Mouse (Mus musculus) midbrain, postnatal 0 days (tissue): ENCODE results near the gene Padi3. TPM values are rescaled to one million over a fixed set of nuclear protein-coding genes. Genes with fewer than 3 reads are reported as not detected.
A peak's percentile ranks its signal among the peaks of the same experiment; 100 is the strongest.

Experiments
- ATAC-seq: fragments of 200-750 bp; cut with Nextera tagmentation; 2 replicates; pipeline ENCODE4 v1.8.0; 2017; ENCODE audit warnings: moderate number of reproducible peaks, mild to moderate bottlenecking, moderate TSS enrichment, moderate library complexity; ENCODE audit not compliant: low FRiP score
- DNase-seq: peaks from one replicate; pipeline ENCODE4 v3.0.0-alpha.2; 2015; ENCODE audit warnings: low spot score
- H3K27ac ChIP-seq: fragments of 300-500 bp; sonication (generic); 2 replicates; pipeline ENCODE4 v1.5.1; 2014; ENCODE audit warnings: low read depth, mild to moderate bottlenecking, low read length, mixed read lengths
- H3K27me3 ChIP-seq: fragments of 300-500 bp; sonication (generic); 2 replicates; pipeline ENCODE4 v1.6.1; 2014; ENCODE audit warnings: low read length, control low read depth, mixed read lengths; ENCODE audit not compliant: insufficient read depth
- H3K36me3 ChIP-seq: fragments of 300-500 bp; sonication (generic); 2 replicates; pipeline ENCODE4 v1.6.1; 2014; ENCODE audit warnings: low read length, control low read depth, mixed read lengths; ENCODE audit not compliant: insufficient read depth
- H3K4me1 ChIP-seq: fragments of 300-500 bp; sonication (generic); 2 replicates; pipeline ENCODE4 v1.6.1; 2014; ENCODE audit warnings: mild to moderate bottlenecking, control low read depth, antibody characterized with exemption, low read length, mixed read lengths; ENCODE audit not compliant: insufficient read depth
- H3K4me2 ChIP-seq: fragments of 300-500 bp; sonication (generic); 2 replicates; pipeline ENCODE4 v1.6.1; 2014; ENCODE audit warnings: low read depth, mild to moderate bottlenecking, low read length, mixed read lengths; ENCODE audit not compliant: poor library complexity, severe bottlenecking
- H3K4me3 ChIP-seq: fragments of 300-500 bp; sonication (generic); 2 replicates; pipeline ENCODE4 v1.5.1; 2014; ENCODE audit warnings: low read depth, mild to moderate bottlenecking, low read length, moderate library complexity
- H3K9ac ChIP-seq: fragments of 300-500 bp; sonication (generic); replicated peaks from 2 replicates; pipeline ENCODE4 v1.6.1; 2014; ENCODE audit warnings: mild to moderate bottlenecking, low read length, moderate library complexity, mixed read lengths; ENCODE audit not compliant: poor library complexity, severe bottlenecking
- H3K9me3 ChIP-seq: fragments of 300-500 bp; sonication (generic); 2 replicates; pipeline ENCODE4 v1.6.1; 2016; ENCODE audit warnings: low read length, control low read depth
- CTCF ChIP-seq: IDR thresholded peaks from 2 replicates; pipeline ENCODE4 v1.5.1; 2016; ENCODE audit warnings: antibody characterized with exemption, mild to moderate bottlenecking
- WGBS: fragments of 180-500 bp; shearing (Covaris S2); extraction: QIAGEN DNeasy Blood & Tissue Kit; methylation state at CpG from one replicate; pipeline ENCODE4 v1.1.7; 2014; 5-methylcytosine and 5-hydroxymethylcytosine counted together
- polyA plus RNA-seq: library from polyadenylated mRNA; unstranded; fragments of >200 nt; fragmentation: Nextera tagmentation; extraction: Ambion mirVana; gene quantifications from 2 replicates; pipeline ENCODE4 v1.2.1, GENCODE M21; 2015
- total RNA-seq: library from RNA; depleted of rRNA; stranded (reverse); fragments of >200 nt; gene quantifications from 2 replicates; pipeline ENCODE4 v1.2.3, GENCODE M21; 2014

Gene Padi3
- total and polyA plus RNA-seq, 2 experiments from 2014 or later, result not detected

GRCm38 (mm10) chr4:140804601-140805000 lies 5.8 kb downstream of the Padi3 start:
- no peak overlapping the region for H3K4me2 ChIP-seq
- H3K36me3 ChIP-seq, result no peaks in the 10 kb centered on the region
- H3K27me3 ChIP-seq, result no peaks in the 10 kb centered on the region
- no peak overlapping the region for H3K9ac ChIP-seq
- 88% methylated on average over 9 of the region's 9 CpGs for WGBS
- no peak for TF ChIP-seq CTCF
- H3K4me1 ChIP-seq, result no peaks in the 10 kb centered on the region
- ATAC-seq (no peak), DNase-seq (no peak)
- H3K4me3 ChIP-seq, result no peak overlapping the region
- no peaks in the 10 kb centered on the region for H3K9me3 ChIP-seq
- no peak overlapping the region for H3K27ac ChIP-seq

- H3K9ac ChIP-seq, result no peak overlapping the region
- no peak overlapping the region for H3K4me3 ChIP-seq
- H3K9me3 ChIP-seq, result no peaks in the 10 kb centered on the region
- no peaks in the 10 kb centered on the region for H3K4me1 ChIP-seq
- no peak overlapping the region for H3K4me2 ChIP-seq
- DNase-seq, result no peak
- ATAC-seq, result no peak
- no peaks in the 10 kb centered on the region for H3K36me3 ChIP-seq
- no peaks in the 10 kb centered on the region for H3K27me3 ChIP-seq
- WGBS, result 74% methylated on average over 3 of the region's 3 CpGs
- H3K27ac ChIP-seq, result no peak overlapping the region
- TF ChIP-seq CTCF, result no peak
Observed at GRCm38 (mm10) chr4:140801364-140801763, 9.1 kb downstream of the Padi3 start.

- no peak for TF ChIP-seq CTCF
- Histone ChIP-seq H3K27ac (no peak overlapping the region), H3K4me2 (no peak overlapping the region), H3K9ac (no peak overlapping the region), H3K4me3 (no peak overlapping the region), H3K4me1 (no peaks in the 10 kb centered on the region), H3K9me3 (no peaks in the 10 kb centered on the region), H3K27me3 (no peaks in the 10 kb centered on the region), H3K36me3 (no peaks in the 10 kb centered on the region)
- DNase-seq (no peak), ATAC-seq (no peak)
- 87% methylated on average over 3 of the region's 3 CpGs for WGBS
Observed at GRCm38 (mm10) chr4:140796786-140797185, 13.7 kb downstream of the Padi3 start.

- Histone ChIP-seq H3K9ac (no peak overlapping the region), H3K4me1 (no peaks in the 10 kb centered on the region), H3K4me2 (no peak overlapping the region), H3K36me3 (no peaks in the 10 kb centered on the region), H3K27me3 (no peaks in the 10 kb centered on the region), H3K27ac (no peak overlapping the region), H3K4me3 (no peak overlapping the region), H3K9me3 (no peaks in the 10 kb centered on the region)
- 80% methylated on average over 9 of the region's 9 CpGs for WGBS
- no peak for DNase-seq
- no peak for TF ChIP-seq CTCF
- no peak for ATAC-seq
Observed at GRCm38 (mm10) chr4:140794678-140795077, 15.8 kb downstream of the Padi3 start.

GRCm38 (mm10) chr4:140793795-140794194 lies 16.7 kb downstream of the Padi3 start:
- ATAC-seq, result no peak
- peak; percentile 38 for TF ChIP-seq CTCF
- H3K4me3 ChIP-seq, result no peak overlapping the region
- H3K4me2 ChIP-seq, result no peak overlapping the region
- no peaks in the 10 kb centered on the region for H3K27me3 ChIP-seq
- H3K27ac ChIP-seq, result no peak overlapping the region
- H3K9ac ChIP-seq, result no peak overlapping the region
- no peaks in the 10 kb centered on the region for H3K4me1 ChIP-seq
- 44% methylated on average over 9 of the region's 9 CpGs for WGBS
- DNase-seq, result no peak
- H3K36me3 ChIP-seq, result no peaks in the 10 kb centered on the region
- no peaks in the 10 kb centered on the region for H3K9me3 ChIP-seq

- no peak for TF ChIP-seq CTCF
- Histone ChIP-seq H3K4me2 (no peak overlapping the region), H3K27me3 (no peaks in the 10 kb centered on the region), H3K27ac (no peak overlapping the region), H3K9ac (no peak overlapping the region), H3K9me3 (no peaks in the 10 kb centered on the region), H3K4me3 (no peak overlapping the region), H3K36me3 (no peaks in the 10 kb centered on the region), H3K4me1 (no peaks in the 10 kb centered on the region)
- 95% methylated on average over 7 of the region's 7 CpGs for WGBS
- DNase-seq (no peak), ATAC-seq (no peak)
Observed at GRCm38 (mm10) chr4:140792584-140792983, 17.9 kb downstream of the Padi3 start.
